In the genomic region with DNA sequence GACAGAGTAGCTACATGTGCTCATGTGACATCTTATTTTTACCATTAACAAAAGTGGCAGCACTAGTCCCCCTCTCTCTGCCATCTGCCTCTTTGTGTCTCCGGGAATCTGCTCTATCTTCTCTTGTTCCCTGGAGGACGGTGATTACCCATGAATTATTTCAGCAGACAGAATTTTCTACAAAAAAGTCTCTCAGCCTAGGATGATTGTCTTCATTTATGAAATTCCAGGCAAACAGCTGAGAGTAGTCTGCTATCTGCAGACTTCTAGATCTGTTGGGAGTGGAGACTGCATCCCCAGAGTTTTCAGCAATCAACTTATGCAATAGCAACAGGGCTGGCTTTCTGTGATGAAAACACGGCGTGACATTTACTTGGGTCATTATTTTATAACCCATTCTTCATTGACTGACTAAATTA, we compare ENCODE assay signal across 15 mouse cellular contexts.
DNase-seq lines count a peak whose midpoint lies in the region; ATAC-seq and TF ChIP-seq lines count a peak whose summit lies in the region.
"Had no signal": no experiment of that assay in that cellular context is flagged by ENCODE, and none has a peak within 500 bp of the region (broad histone marks: within the 10 kb centered on the region; RNA-seq: fewer than 3 reads in every experiment).

No protein-coding gene starts in this region.

- H3K4me3 ChIP-seq in left cerebral cortex, adult 2 months = no peak overlapping the region
- no peak overlapping the region for H3K4me3 ChIP-seq in cortical plate, adult 2 months (ENCODE audit: insufficient read depth, low read length)
- H3K4me3 ChIP-seq: embryonic facial prominence, embryonic 13.5 days; hindbrain, embryonic 15.5 days; liver, embryonic 13.5 days had no signal

- peak; percentile 43 for DNase-seq in gastrocnemius, adult 18-20 months (ENCODE audit: low spot score)
- DNase-seq in gastrocnemius, postnatal 4 days (ENCODE audit: low spot score in 2 of 2) = no peak
- DNase-seq in left cerebral cortex, adult 2 months (ENCODE audit: extremely low spot score in 1 of 2, low spot score in 2 of 2) = no peak
- no peak for DNase-seq in left cerebral cortex, postnatal 36 days (ENCODE audit: low spot score in 2 of 2)
- DNase-seq in lung, postnatal 25 days (ENCODE audit: low spot score) = peak; percentile 42
- DNase-seq: cerebellum, adult 9-10 months; kidney, postnatal 10 days; liver, embryonic 13.5 days; spleen, adult 18-20 months; thymus, postnatal 14 days had no signal

- peak overlapping the region; percentile 62 for H3K27ac ChIP-seq in left cerebral cortex, adult 2 months
- H3K27ac ChIP-seq in cortical plate, adult 2 months (ENCODE audit: insufficient read depth, low read length) = peak overlapping the region; percentile 92
- H3K27ac ChIP-seq: embryonic facial prominence, embryonic 13.5 days; hindbrain, embryonic 15.5 days; liver, embryonic 13.5 days had no signal

- TF ChIP-seq POLR2A in cortical plate, adult 2 months (IDR thresholded peaks at IDR 0.05; ENCODE audit: extremely low read depth, insufficient read depth, low read length) = no peak

- H3K4me1 ChIP-seq in cortical plate, adult 2 months (ENCODE audit: control insufficient read depth, insufficient read depth, low read length) = peaks cover 10% of the 10 kb centered on the region; the same call in 1 of the 2 replicates
- H3K4me1 ChIP-seq: liver, embryonic 13.5 days had no signal

- TF ChIP-seq CTCF in left cerebral cortex, adult 2 months (IDR thresholded peaks at IDR 0.05) = no peak
- no peak for TF ChIP-seq CTCF in cortical plate, adult 2 months (IDR thresholded peaks at IDR 0.05; ENCODE audit: extremely low read depth, insufficient read depth, low read length)

- intact Hi-C loops in left cerebral cortex, adult 2 months (cut with DNase I) = no loop called here
- intact Hi-C loops in left cerebral cortex, postnatal 36 days (cut with DNase I) = no loop called here

- no peak for ATAC-seq in inflammation-experienced regulatory T-cells, adult 6 months
- ATAC-seq: midbrain, embryonic 16.5 days had no signal

Comparison
In these comparisons a context has a peak if more than half of its experiments do, and no peak if none do; other contexts are left out.
1. DNase-seq: peak in gastrocnemius, adult 18-20 months (single experiment) and lung, postnatal 25 days (single experiment); none in gastrocnemius, postnatal 4 days (0 of 2), left cerebral cortex, adult 2 months (0 of 2) and left cerebral cortex, postnatal 36 days (0 of 2).